Mouse (Mus musculus) embryo, embryonic 11.5 days (tissue): Measurements from ENCODE around the gene Fzd10.

Source experiments
- DNase-seq: peaks from one replicate; pipeline ENCODE4 v3.0.0-alpha.2; 2012; ENCODE audit warnings: low read depth, low spot score

Fzd10 gene

DNA sequence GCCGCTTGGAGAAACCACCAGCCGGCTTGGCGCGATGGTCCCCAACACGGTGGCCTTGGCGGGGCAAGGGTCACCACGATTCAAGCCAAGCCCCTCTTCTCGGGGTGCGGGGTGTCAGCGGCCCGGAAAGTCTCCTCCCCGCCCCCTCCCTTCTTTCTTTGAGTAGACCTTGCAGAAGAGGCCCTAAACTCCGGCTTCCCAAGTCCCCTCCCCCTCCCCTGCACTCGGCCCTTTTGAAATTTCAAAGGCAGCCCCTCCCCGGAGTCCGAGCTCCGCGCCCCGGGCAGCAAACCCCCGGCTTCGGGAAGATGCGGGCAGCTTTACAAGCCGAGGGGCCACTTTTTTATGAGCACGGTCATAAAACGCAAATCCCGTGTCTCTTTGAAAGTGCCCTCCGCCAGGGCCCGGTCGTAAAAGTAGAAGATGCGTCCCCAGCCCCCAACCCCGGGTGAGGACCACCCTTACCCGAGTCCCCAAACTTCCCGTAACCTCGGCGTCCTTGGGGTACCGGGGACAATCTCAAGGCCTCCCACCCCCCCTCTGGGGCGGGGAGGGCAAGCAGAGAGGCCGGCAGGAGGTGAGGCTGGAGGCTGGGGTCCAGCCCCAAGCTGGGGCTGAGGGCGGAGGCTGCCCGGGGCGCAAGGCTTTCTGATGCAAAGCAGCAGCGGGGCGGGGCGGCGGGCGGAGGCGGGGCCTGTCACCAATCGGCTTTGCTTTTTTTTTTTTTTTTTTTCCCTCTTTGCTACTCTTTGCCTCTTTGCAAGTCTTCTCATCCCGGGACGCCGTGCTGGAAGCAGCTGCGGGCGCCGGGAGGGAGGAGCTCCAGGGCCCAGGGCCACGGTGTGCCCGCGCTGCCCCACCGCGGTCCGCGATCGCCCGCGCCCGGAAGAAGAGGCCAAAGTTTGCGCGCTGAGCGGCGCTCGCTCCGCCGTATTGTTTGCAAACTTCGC is at the start of gene Fzd10:
Gene Fzd10 (plus strand): TSS at position 773 of the 950 bp plus-strand sequence.
- DNase-seq = peak; percentile 72

DNA sequence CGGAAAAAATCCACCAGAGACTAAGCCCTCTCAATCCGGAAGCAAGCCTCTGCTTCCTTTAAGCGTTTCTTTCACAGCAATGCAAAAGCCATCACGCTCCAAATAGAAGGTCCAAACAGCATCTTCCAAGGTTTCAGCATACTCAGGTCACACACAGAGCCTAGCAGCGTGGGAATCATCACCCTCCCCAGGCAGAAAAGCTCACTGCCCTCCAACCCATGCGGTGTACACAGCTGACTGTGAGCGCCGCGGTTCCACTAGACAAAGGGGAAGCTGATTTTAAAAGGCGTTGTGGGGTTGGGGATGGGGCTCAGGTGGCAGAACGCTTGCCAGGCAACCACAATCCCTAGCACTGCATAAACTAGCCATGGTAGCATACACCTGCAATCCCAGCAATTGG is 49.2 kb upstream of the Fzd10 start:
- DNase-seq = no peak

DNA sequence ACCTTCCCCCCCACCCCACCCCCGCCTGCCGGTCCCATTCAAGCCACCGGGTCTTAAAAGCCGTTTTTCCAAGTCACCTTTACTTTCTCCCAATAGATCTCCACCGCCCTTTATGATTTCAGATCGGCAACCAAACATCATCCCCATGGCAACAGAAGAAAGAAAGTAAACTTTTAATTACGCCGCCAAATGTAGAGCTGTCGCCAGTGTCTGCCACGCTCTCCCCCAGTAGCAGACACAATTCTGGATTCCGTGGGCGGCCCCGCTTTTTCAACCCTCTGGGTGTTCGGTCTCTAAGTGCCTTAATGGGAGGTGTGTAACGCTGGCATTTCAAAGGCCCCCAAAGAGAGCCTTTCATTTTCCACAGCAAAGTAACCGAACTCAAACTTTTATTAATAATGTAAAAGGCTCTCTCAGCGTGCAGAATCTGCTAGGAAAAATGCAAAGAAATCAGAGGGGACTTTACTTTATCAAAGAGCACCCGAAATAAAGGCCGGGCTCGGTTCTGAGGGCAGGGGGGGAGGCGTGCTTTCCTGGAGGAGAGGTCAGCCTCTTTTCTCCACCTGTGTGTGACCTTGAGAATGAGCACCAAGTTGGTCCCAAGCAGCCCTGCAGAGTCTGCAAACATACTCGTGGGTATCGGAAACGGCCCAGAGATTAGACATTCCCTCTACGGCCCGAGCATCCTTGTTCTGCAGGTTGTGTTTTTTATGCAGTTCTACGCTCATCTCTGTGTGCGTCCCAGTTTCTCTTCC is 48.3 kb upstream of the Fzd10 start:
- DNase-seq = no peak

DNA sequence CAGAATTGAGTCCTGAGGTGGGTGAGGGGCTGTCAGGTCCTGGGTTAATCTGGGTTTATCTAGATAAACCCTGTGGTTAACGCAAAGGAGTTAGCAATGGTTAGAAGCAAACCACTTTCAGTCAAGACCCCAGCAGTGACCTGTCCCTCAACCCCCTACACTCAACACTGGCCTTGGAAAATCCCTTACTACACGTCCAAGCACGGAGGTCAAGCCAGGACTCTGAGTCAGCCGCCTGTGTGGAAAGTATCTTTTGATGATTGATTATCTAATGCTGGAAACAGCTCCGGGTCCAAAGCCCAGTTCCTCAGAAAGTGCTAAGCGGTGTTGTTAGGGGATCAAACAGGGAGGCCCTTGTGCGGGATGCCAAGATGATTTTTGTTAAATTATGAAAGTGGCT is 42.5 kb upstream of the Fzd10 start:
- DNase-seq = no peak

DNA sequence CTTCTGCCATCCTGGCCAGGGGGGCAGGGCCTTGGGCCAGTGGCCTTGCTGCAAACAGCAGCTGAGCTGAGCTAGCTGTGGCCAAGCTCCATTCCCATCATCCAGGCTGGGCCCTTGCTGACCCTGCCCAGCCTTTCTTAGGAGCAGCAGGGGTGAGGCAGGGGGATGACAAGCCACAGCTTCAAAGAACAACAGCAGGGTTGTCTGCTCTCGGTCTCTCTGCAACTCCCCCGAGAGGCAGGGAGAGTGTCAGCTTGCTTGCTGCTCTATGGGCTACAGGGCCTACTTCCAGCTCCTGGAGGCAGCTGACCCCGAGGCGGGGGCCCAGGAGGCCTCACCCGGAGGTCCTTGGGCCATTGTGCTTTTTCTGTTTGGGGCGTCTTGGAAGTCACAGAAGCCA is 33.3 kb upstream of the Fzd10 start:
- no peak for DNase-seq

DNA sequence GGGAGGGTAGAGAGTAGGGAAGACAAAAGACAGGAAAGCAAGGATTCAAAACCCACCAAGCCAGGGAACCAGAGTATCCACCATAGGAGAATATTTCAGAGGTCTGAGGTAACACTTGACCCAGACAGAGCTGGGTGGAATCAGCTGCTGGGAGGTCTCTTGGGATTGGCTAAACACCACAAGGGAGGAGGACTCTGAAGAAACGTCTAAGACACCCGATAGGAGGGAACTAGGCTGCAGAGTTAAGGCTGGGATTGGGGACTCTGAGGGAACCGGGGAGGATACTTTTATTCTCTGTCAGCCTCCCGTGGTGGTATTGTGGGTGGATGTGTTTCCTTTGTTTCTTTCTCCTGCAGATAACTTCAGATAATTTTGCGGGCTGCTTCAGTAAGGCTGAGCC is 31.7 kb upstream of the Fzd10 start:
- DNase-seq = no peak

DNA sequence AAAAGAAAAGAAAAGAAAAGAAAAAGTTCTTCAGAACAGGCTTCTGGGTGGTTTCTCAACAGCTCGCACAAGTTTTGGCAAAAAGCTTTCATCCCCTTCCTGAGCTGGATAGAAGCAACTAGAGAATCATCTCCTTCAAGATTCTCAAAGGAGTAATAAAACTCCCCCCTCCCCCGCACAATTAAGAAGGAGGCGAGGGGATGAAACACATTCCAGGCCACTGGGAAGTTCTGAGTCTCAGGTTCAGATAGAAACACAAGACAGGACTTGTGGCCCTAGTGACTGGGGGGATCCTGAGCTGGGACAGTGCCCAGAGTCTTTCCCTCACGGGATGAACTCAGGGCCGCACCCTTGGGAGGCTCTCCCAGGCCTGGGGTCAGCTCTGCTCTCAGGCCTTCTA is 30.6 kb upstream of the Fzd10 start:
- no peak for DNase-seq

DNA sequence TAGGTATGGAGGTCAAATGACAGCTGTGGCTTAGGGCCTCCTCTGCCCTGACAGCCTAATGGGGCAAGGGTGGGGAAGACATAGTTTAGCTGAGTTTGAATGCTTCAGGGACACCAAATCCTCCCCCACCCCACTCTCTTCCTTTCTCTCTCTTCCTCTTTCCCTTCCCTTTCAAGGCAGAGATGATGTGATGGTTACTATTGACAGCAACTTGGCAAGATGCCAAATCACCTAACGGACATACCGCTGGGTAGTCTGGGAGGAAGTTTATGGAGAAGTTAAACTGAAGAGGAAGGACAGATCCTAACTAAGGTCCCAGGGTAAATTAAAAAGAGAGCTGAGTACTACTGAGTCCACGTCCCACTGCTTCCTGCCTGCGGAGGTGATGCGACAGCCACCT is 29.8 kb upstream of the Fzd10 start:
- DNase-seq = no peak

DNA sequence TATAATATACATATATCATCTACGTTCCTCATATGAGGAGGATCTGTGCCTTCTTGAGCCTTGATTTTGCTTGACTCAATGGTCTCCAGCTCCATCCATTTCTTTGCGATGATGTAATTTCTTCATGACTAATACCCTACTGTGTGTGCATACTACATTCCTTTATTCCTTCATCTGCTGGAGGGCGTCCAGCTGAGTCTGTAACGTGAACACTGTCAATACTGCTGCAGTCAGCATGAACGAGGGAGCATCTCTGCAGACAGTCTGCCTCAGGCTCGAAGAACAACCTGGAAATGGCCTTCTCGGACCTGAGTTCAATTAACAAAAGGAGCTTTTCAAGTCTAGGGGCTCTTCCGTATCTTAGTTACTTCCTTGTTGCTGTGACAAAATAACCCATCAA is 28.9 kb upstream of the Fzd10 start:
- DNase-seq = no peak

DNA sequence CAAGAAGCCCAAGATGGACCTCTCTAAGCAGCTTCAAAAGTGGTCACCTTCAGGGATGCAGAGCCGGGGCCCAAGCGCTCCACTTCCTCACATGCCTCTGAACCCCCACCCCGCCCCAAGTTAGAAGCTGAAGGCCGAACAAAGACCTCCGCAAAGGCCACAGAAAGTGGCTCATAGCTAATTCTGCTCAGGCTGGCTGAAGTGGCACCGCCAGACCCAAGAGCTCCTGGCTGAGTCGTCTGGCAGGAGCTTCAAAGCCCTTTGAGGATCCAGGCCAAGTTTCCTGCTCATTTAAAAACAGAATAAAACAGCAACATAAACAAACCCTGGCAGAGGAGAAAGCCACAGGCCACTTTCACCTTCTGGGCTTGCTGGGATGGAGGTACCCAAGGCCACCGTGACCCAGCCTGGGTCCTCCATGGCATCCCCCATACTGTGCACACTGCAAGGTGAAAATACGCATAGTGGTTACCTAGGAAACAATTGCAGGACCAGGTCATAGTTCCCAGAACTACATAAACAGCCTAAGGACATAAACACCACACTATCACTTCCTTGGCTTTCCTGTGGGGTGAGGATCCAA is 24.6 kb upstream of the Fzd10 start:
- no peak for DNase-seq

DNA sequence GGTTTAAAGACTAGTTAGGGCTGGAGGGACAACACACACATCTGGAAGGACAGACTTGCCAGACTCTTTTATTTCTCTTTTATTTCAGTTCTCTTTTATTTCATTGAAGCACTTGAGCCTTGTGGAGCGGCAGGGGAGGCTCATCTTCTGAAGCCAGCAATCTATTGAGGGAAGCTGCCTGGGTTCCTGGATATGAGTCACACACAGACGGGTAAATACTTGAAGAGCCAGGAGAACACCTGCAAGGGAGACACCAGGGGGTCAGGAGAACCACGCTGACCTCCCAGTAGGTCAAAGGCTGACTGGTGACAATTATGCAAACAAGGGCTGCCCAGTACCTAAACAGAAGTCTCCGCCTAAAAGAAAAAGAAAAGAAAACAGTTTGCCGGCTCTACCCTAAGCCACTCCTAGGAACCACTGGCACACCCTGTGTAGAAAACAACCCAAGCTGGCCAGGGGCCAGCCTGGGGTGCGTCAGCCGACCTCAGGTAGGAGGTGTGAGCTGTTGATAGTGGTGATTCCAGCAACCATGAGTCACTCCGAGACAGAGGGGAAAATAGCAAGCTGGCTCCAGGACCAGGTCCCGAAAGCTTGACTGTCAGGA is 21.5 kb upstream of the Fzd10 start:
- no peak for DNase-seq

DNA sequence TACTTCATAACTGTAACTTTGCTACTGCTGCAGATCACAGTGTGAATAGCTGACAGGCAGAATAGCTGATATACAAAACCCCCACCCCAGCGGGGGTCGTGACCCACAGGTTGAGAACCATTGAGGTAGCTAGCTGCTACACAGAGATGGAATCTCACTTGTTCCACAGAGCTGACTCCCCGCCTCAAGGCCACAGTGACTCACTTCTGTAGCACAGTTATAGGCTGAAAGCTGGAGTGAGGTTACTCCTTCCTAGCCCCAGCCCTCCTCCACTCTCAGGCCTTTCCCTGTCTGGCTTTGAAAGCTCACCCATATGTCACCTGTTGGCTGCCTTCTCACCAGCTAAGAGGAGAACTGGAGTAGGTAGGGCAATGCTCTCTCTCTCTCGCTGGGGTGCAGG is 19.7 kb upstream of the Fzd10 start:
- no peak for DNase-seq

DNA sequence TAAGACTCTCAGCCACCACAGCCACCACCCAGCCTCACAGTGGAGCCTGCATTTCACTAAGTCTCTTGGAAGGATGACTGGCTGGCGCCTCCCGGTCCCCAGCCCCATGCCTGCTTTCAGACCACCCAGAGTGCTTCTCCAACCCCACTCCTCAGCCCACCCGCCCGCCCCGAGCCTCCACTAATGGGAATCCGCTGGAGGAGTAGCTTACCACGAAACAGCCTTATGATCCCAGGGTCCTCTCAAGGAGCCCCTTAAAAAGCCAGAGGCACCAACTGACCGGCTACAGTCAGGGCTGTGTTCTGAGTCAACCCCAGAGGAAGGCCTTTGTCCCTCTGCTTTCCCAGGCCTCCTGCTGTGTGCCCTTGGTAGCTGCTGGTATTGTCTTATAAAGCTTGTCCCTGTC is 19.1 kb upstream of the Fzd10 start:
- no peak for DNase-seq

DNA sequence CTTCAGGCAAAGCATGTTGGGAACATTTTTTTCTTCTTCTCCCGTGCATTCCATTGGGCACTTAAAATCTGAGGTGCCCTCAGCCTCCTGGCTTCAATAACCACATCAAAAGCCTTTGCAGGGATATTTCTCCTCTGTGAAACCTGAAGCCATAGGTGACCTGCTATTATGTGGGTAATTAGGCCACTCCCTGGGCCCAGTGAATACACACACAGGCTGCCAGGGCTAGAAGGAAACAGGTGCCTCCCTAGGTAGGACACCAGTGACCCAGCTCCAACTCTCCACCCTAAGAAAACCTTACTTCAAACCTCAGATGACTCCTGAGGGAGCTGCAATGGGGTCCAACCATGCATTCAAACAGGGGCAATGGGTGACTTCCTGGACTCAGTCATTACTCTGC is 11.4 kb upstream of the Fzd10 start:
- no peak for DNase-seq

DNA sequence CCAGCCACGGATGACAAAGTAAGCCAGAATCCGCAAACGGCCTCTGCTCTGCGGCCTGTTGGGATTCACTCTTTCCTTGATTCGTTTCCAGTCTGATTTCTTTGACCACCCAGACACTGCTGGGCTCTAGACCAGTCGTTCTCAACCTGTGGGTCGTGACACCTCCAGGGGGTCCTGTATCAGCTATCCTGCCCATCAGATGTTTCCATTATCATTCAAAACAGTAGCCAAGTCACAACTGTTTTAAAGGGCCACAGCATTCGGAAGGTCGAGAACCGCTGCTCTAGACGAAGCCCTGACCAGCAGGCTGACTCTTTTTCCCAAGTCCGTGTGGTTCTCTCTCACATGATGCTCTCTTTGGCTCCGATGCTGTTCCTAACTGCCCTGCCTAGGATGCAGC is 7.2 kb upstream of the Fzd10 start:
- DNase-seq = no peak

DNA sequence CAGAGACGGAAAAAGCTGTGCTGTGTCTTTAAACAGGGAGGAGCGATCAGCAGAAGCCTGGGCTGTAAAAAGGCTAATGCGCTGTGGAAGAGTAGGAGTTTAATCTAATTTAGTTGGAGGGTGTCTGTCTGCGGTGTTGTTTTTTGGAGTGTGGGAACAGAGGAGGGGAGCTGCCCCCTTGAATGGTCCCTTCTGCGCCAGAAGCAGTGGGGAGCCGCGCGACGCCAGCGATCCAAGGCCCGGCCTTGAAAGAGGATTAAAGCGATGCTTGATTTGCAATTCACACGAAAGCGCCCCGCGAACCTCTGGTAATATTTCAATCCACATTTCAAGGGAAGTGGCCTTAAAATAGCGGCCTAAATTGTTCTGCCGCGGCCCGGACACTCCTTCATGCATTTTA is 3.8 kb upstream of the Fzd10 start:
- DNase-seq = no peak

DNA sequence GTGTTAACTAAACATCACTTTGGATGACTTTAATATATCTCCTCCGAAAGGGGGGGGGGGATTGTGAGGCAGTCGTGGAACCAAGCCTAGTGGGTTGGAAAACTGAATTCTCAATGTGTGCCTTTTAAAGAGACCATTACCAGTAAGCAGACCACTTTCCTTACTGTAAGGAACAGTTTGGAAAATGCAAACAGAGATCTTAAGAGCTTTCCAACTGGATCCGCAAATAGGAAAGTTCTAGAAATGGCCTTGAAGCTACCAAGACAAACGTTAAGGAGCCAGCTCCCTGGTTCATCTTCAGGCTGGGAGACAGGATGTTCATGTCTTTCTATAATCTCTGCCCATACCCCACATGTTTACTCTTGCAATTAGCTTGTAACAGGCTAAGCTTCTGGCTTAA is 3.3 kb upstream of the Fzd10 start:
- DNase-seq = no peak

DNA sequence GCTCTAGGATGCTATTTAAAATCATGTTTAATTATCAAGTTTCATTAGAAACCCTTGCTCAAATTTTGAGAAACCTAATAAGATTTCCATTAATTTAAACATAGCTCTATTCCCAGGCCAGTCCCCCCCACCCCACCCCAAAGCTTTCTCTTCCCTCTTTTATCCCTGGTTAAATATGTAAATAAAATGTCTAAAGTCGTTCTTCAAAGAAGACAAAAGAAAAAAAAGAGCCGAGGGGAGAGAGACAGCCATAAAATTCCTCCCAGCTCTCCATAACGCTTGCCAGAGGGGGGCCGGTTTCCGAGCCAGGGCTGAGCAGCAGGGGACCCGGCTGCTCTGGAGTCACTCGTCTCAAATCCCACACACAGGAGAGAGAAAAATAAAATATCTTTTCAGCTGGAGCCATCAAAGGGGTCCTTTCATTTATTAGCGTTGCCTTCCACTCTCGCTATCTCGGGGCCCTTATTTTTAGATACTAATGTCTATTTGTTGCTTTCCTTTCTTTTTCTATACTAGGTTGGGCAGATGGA is 2.4 kb upstream of the Fzd10 start:
- no peak for DNase-seq

DNA sequence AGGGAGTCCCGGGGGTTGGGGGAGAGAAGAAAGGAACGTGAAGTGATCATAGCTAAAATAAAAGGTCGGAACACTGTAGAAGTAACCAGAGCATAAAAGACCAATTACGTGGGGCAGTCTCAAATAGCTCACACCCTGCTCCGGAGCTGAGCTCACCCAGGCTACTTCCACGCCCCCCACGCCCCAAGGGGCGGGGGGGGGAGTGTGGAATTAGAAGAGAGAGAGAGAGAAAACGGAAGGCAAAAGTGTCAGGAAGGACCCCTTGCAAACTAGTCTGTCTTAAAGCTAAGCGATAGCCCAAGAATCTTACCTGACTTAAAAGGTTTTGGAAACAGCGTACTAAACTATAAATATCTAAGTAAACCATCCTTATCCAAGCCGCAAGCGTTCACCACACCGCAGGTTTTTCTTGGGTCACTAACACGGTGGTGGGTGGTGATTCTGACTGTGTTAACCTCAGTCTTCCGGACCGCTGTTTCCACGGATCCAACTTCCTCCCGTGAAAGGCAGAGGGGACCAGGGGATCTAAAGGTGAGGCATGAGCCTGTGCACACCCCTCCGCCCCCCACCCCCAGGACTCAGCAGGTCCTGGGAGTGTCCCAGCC is 1.8 kb upstream of the Fzd10 start:
- DNase-seq = no peak

DNA sequence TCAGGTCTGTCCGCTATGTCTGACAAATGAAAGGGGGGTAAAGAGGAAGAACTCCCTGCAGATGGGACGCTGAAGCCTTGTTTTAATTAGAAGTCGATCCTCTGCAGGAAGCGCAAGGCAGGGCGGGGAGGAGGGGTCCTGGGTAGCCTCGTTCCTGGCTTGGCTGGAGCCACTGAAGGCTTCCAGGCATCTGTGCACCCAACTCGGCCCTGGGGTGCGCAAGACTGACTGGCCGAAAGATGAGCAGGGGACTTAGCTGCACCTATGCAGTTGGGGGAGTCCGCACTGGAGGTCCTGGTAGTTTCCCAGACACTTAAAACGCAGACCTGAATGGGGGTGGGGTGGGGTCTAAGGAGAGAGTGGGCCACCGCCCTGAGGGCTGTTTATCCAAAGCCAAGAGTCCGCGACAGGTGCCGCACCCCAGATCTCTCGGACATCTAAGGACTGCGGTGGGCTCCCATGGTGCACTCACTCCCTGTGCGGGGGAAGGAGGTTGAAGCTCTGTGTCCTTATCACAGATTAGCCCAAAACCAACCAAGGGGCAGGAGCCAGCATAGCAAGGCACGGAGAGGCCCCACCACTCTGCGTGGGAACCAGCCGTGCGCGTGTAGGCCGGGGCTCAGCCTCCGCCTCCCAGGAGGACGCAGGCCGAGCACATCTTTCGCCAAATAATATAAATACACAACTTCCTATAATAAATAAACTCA is 1.1 kb upstream of the Fzd10 start:
- no peak for DNase-seq
